Mouse (Mus musculus): ENCODE measurements at regions not wholly inside any gene's neighbourhood (a gene's known extent, or its start where the extent isn't known, plus 50 kb on each side); places are given as distances from the start of the nearest gene placed in this dataset.

DNA sequence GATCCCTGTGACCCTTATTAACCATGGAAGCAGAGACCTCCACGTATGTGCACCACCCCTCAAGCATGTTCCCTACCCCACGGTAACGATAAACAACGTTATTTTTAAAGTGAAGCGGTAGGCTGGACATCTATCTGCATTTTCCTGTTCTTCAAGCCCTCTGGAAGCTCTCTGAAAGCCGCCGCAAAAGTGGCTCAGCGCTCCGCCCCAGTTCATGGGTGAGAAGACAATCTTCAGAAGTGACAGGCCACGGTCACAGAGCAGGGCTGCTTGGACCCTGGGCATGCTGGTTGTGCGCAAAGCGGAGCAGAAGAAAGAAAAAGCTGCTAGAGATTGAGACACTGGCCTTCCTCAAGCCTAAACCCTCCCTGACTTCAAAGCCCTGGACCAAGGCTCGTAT, 90.5 kb downstream of the Zfp36l2 start:
- no peak for TF ChIP-seq CTCF (conservative IDR thresholded peaks at IDR 0.05; ENCODE audit: insufficient read depth, insufficient read length, low read depth, low read length)
- no peak for TF ChIP-seq POLR2A (IDR thresholded peaks at IDR 0.05; ENCODE audit: low read depth, low read length)
